Mouse (Mus musculus) cerebellum, adult 2 months (tissue): ENCODE data around the gene Sspo. TPM values are rescaled to one million over a fixed set of nuclear protein-coding genes. Genes with fewer than 3 reads are reported as not detected.

Experiments used
- DNase-seq, 2 experiments: peaks; one replicate each; pipeline ENCODE4 v3.0.0; 2021
- H3K27ac ChIP-seq: fragments of 200-500 bp; 2 replicates; pipeline ENCODE4 v1.5.1; 2012; ENCODE audit warnings: low read length, control low read depth, inconsistent platforms; ENCODE audit not compliant: insufficient read depth
- H3K27me3 ChIP-seq: fragments of 200-500 bp; 2 replicates; pipeline ENCODE4 v1.6.1; 2012; ENCODE audit warnings: inconsistent platforms, mild to moderate bottlenecking, low read length, moderate library complexity; ENCODE audit not compliant: control insufficient read depth, insufficient read depth
- H3K4me1 ChIP-seq: fragments of 200-500 bp; 2 replicates; pipeline ENCODE4 v1.6.1; 2011; ENCODE audit warnings: low read length; ENCODE audit not compliant: control insufficient read depth, insufficient read depth
- H3K4me3 ChIP-seq: fragments of 200-500 bp; replicated peaks from 2 replicates; pipeline ENCODE3; 2011; ENCODE audit warnings: mild to moderate bottlenecking, low read depth, low read length, control low read depth; ENCODE audit not compliant: insufficient read depth
- CTCF ChIP-seq: fragments of 200-500 bp; IDR thresholded peaks from 2 replicates; pipeline ENCODE4 v1.5.1; 2011; ENCODE audit warnings: low read depth, mild to moderate bottlenecking, control low read depth, low read length, moderate library complexity, borderline replicate concordance; ENCODE audit not compliant: insufficient read depth
- POLR2A ChIP-seq: fragments of 200-500 bp; IDR thresholded peaks from 2 replicates; pipeline ENCODE4 v1.6.1; 2011; ENCODE audit warnings: low read length, control low read depth, borderline replicate concordance; ENCODE audit not compliant: insufficient read depth
- WGBS: fragments of 180-500 bp; shearing (Covaris S2); methylation state at CpG from one replicate; pipeline ENCODE4 v1.1.7; 2018; 5-methylcytosine and 5-hydroxymethylcytosine counted together
- polyA plus RNA-seq: library from polyadenylated mRNA; depleted of rRNA; stranded (reverse); fragments of >200 nt; gene quantifications from 2 replicates; pipeline ENCODE4 v1.2.3, GENCODE M21; 2012

Gene Sspo
- polyA plus RNA-seq, 1 experiment = 3.7 TPM

DNA sequence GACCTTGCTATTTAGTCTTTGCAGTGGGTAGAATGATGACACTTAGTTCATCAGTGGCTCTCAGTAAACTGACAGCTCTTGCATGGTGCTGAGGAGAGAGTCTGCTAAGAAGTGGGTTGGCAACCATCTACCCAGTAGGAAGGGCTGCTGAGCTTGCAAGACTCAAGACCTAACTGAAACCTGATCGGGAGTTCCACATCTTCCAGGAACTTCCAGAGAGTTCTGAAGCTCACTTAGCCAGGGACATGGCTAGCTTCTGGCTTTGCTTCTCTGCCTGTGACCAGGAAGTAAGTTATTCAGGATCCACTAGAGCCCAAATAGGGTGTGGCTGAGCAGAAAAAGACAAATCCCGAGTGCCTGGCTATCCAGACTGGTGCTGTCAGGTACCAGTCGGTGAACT lies 35.4 kb upstream of the Sspo start:
- DNase-seq = no peak
- Histone ChIP-seq H3K4me1 (peaks cover 25% of the 10 kb centered on the region), H3K27ac (peak overlapping the region; percentile 62), H3K27me3 (no peaks in the 10 kb centered on the region), H3K4me3 (no peak overlapping the region)
- TF ChIP-seq POLR2A = no peak
- no peak for TF ChIP-seq CTCF
- 49% methylated on average over 3 of the region's 3 CpGs for WGBS

DNA sequence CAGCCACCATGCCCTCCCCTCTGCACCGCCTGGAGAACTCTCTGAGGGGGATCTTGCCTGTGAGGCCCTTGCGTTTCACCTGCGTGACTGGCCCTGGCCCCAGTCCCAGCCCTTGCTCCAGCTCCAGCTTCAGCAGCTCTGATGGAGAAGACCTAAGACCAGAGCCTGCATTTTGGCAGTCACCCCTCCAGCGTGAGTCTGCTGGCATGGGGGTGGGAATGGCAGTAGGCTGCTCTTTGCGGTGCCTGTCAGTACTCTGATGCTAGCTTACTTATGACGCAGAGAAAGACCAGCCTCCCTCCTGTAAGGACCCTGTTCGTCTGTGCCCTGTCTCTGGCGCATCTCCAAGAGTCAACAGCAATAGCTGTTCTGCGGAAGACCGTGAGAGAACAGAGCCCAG lies 34.9 kb upstream of the Sspo start:
- 25% methylated on average over 10 of the region's 10 CpGs for WGBS
- H3K27ac ChIP-seq = peak overlapping the region; percentile 62
- peak; percentile 57 to 61 for DNase-seq
- no peak overlapping the region for H3K4me3 ChIP-seq
- TF ChIP-seq CTCF = no peak
- no peak for TF ChIP-seq POLR2A
- peaks cover 25% of the 10 kb centered on the region for H3K4me1 ChIP-seq
- no peaks in the 10 kb centered on the region for H3K27me3 ChIP-seq

DNA sequence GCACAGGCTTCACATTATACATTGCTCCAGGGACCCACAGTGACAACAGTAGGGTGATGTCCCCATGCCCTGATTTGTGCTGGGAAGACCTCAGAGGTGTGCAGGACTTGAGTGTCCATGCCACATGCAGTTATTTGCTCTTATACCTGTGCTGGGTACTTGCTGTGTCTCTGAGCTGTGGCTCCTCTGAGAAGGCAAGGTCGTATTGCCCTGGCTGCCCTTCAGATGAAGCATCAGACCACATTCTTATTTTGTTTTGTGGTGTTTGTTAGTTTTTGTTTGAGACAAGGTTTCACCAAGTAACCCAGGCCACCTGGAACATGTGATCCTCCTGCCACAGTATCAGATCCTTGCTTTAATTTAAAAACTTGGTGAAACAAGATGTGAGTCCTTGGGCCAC lies 33.1 kb upstream of the Sspo start:
- TF ChIP-seq CTCF (no peak), POLR2A (no peak)
- no peak for DNase-seq
- Histone ChIP-seq H3K4me3 (no peak overlapping the region), H3K27me3 (no peaks in the 10 kb centered on the region), H3K27ac (no peak overlapping the region), H3K4me1 (peaks cover 25% of the 10 kb centered on the region)
- 97% methylated on average over 1 of the region's 1 CpGs for WGBS

DNA sequence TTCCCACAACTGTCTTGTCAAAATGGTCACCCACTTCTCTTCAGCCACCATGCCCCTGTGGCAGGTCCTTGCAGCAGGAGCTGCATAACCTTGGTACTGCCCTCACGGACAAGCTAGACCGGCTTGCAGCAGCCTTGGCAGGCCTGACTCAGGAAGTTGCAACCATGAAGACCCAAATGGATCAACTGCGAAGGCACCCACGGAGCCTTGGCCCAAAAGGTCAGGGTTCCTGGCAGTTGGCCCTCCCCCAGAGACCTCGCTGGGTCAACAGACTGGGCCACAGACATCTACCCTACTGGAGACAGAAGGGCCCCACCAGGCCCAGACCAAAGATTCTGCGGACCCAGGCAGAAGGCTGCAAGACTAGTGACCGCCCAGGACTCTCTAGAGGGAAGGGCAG lies 32.4 kb upstream of the Sspo start:
- no peak overlapping the region for H3K4me3 ChIP-seq
- peak in 1 of 2 experiments; percentile 13 for DNase-seq
- no peak for TF ChIP-seq POLR2A
- TF ChIP-seq CTCF = no peak
- 78% methylated on average over 7 of the region's 7 CpGs for WGBS
- peaks cover 31% of the 10 kb centered on the region for H3K4me1 ChIP-seq
- H3K27ac ChIP-seq = no peak overlapping the region
- no peaks in the 10 kb centered on the region for H3K27me3 ChIP-seq

DNA sequence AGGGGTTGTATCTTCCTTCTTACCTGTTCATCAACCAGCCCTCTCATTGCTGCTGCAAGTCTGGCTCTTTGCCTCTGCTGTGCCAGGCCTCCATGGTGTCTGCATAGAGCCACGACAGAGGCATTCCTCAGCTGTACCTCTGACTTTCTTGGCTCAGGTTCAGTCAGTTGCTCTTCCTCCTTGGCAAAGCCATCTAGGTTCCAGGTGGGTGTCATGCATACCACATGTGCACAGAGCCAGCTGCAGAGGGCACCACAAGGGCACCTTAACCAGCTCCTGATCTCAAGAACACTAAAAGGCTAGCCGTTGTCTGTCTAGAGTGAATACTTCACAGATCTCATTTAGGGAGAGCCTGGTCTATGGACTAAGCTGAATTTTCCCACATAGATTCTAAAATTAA lies 31.5 kb upstream of the Sspo start:
- WGBS = 48% methylated on average over 2 of the region's 2 CpGs
- H3K27ac ChIP-seq = no peak overlapping the region
- H3K27me3 ChIP-seq = no peaks in the 10 kb centered on the region
- peaks cover 35% of the 10 kb centered on the region for H3K4me1 ChIP-seq
- TF ChIP-seq CTCF (no peak), POLR2A (no peak)
- DNase-seq = no peak
- no peak overlapping the region for H3K4me3 ChIP-seq

DNA sequence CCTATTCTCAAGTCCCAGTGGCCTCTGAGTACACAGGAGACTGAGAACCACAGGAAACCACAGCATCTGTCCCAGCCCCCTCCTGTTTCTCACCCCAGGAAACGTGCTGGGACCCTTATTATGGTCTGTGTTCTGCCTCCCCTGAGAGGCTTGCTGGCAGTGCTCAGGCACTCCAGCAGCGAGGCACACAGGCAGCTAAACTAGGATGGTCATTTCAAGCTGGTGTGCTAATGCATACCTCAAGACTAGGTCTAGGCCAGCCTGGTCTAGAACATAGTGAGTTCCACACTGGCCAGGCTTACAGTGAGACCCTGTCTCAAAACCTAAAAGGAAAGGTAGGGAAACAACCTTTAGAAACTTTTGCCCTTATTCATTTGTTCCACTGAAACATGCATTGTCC lies 27.4 kb upstream of the Sspo start:
- H3K27ac ChIP-seq = peak overlapping the region; percentile 10
- H3K4me3 ChIP-seq = no peak overlapping the region
- no peak for DNase-seq
- no peaks in the 10 kb centered on the region for H3K27me3 ChIP-seq
- no peak for TF ChIP-seq POLR2A
- no peak for TF ChIP-seq CTCF
- WGBS = 14% methylated on average over 2 of the region's 2 CpGs
- H3K4me1 ChIP-seq = peaks cover 26% of the 10 kb centered on the region

DNA sequence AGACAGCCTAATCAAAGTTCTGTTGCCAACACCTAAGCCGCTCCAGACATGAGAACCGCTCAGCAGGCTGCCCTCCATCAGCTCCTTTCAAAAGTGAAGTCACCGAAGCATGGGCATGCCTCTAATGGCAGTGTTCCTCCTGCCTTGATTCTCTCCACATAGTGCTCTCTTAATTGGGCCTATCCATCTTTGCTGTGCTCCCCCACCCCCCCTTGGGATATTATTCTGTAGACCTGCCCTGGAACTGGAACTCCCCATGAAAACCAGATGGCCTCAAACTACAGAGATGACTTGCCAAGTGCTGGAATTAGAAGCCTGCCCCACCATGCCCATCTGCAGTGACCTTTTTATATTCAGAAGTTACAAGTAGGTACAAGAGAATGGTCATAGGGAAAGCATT lies 24.7 kb upstream of the Sspo start:
- peak; percentile 77 to 91 for DNase-seq
- 13% methylated on average over 3 of the region's 3 CpGs for WGBS
- no peaks in the 10 kb centered on the region for H3K27me3 ChIP-seq
- H3K27ac ChIP-seq = peak overlapping the region; percentile 88
- peaks cover 26% of the 10 kb centered on the region for H3K4me1 ChIP-seq
- no peak for TF ChIP-seq CTCF
- 0 out of 2 replicates have a peak, but pooled peaks have one; percentile 13 for TF ChIP-seq POLR2A
- H3K4me3 ChIP-seq = no peak overlapping the region

DNA sequence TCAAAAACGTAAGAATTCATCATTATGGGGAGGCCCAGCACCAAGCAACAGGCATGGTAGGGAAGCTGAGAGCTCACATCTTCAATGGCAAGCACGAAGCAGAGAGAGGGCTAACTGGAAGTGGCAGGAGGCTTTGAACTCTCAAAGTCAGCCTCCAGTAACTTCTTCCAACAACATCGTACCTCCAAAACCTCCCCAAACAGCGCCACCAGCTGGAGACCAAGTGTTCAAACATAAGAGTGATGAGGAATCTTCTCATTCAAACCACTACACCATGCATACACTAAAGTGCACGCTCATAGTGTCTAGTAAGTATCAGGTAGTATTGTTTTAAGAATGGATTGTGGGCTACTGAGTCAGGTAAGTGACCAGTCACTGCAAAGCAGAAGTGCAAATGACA lies 24.0 kb upstream of the Sspo start:
- Histone ChIP-seq H3K27ac (peak overlapping the region; percentile 74), H3K4me3 (no peak overlapping the region), H3K4me1 (peaks cover 33% of the 10 kb centered on the region), H3K27me3 (no peaks in the 10 kb centered on the region)
- DNase-seq = no peak
- no peak for TF ChIP-seq CTCF
- 69% methylated on average over 5 of the region's 5 CpGs for WGBS
